Mouse (Mus musculus) adrenal gland, adult 2 months (tissue): Measurements from ENCODE around the gene Vipr2. TPM values are rescaled to one million over a fixed set of nuclear protein-coding genes. Genes with fewer than 3 reads are reported as not detected.

ENCODE experiments used
- DNase-seq: peaks from one replicate; pipeline ENCODE4 v3.0.0; 2021
- microRNA-seq, 2 experiments: library from miRNA; unstranded; fragments of <30 nt; microRNA quantifications; one replicate each; pipeline ENCODE4 v1.2.0; 2021
- polyA plus RNA-seq: library from polyadenylated mRNA; depleted of rRNA; stranded (reverse); fragments of >200 nt; gene quantifications from 2 replicates; pipeline ENCODE4 v1.2.3, GENCODE M21; 2012; rRNA removed
- total RNA-seq, 2 experiments: library from RNA; stranded (reverse); gene quantifications; 2 replicates each; pipeline ENCODE4 v1.2.3; 2021

The Vipr2 gene
- total and polyA plus RNA-seq, 3 experiments = 0.28 to 0.38 (median 0.29) TPM

GRCm38 (mm10) chr12:116156792-116157532 is 79.4 kb downstream of the Vipr2 start:
- no peak for DNase-seq

GRCm38 (mm10) chr12:116159223-116159622 is 81.7 kb downstream of the Vipr2 start:
- no peak for DNase-seq

GRCm38 (mm10) chr12:116159695-116160094 is 82.2 kb downstream of the Vipr2 start:
- no peak for DNase-seq

GRCm38 (mm10) chr12:116165368-116165767 is 87.8 kb downstream of the Vipr2 start:
- DNase-seq = no peak

- peak; percentile 13 for DNase-seq
Observed at GRCm38 (mm10) chr12:116169666-116170065, 92.1 kb downstream of the Vipr2 start.

GRCm38 (mm10) chr12:116176930-116177329 is 99.4 kb downstream of the Vipr2 start:
- peak; percentile 12 for DNase-seq

- DNase-seq = peak; percentile 70
Observed at GRCm38 (mm10) chr12:116181436-116182050, 104.0 kb downstream of the Vipr2 start.

GRCm38 (mm10) chr12:116182376-116182775 is 104.8 kb downstream of the Vipr2 start:
- no peak for DNase-seq

- DNase-seq = no peak
Observed at GRCm38 (mm10) chr12:116183212-116183935, 105.8 kb downstream of the Vipr2 start.

- DNase-seq = no peak
Observed at GRCm38 (mm10) chr12:116193952-116194351, 116.4 kb downstream of the Vipr2 start.

- no peak for DNase-seq
Observed at GRCm38 (mm10) chr12:116194641-116195040, 117.1 kb downstream of the Vipr2 start.

Small RNA genes within 50 kb of the gene (microRNA-seq; reads per million reads assigned to microRNA genes)
- 0 reads per million in 2 experiments for gene Gm44372

Other genes with a start within 250 kb of the Vipr2 start
- 10 to 100 TPM; 26.5 to 33.1 TPM for gene Zfp386, start 30.0 kb upstream of the Vipr2 start, total RNA-seq
- gene Zfp386, start 30.0 kb upstream of the Vipr2 start, polyA plus RNA-seq = 1.6 and 1.7 TPM in 2 replicates
- gene Wdr60, start 185.3 kb downstream of the Vipr2 start, total RNA-seq = 10 to 100 TPM in 1 of 2 experiments, 1 to 10 TPM in 1; 6.0 to 12.8 TPM
- 2.2 and 2.5 TPM in 2 replicates for gene Wdr60, start 185.3 kb downstream of the Vipr2 start, polyA plus RNA-seq
- not detected for gene Gm11027, start 197.7 kb downstream of the Vipr2 start, total RNA-seq
- gene Gm11027, start 197.7 kb downstream of the Vipr2 start, polyA plus RNA-seq = not detected in 2 replicates
- gene Esyt2, start 203.5 kb downstream of the Vipr2 start, total RNA-seq = 10 to 100 TPM; 55.7 to 59.7 TPM
- gene Esyt2, start 203.5 kb downstream of the Vipr2 start, polyA plus RNA-seq = 12.3 and 14.0 TPM in 2 replicates